Mouse (Mus musculus) brain, embryonic 14.5 days (tissue): ENCODE data around the gene Slc43a2.

Experiments used
- CTCF ChIP-seq: fragments of 200-500 bp; IDR thresholded peaks from 2 replicates; pipeline ENCODE4 v1.5.1; 2012; ENCODE audit warnings: inconsistent platforms, mild to moderate bottlenecking, moderate library complexity, borderline replicate concordance; ENCODE audit not compliant: insufficient read depth, insufficient read length; ENCODE audit errors: extremely low read depth
- POLR2A ChIP-seq: fragments of 200-500 bp; IDR thresholded peaks from 2 replicates; pipeline ENCODE4 v1.6.1; 2012; ENCODE audit warnings: mild to moderate bottlenecking, inconsistent platforms, borderline replicate concordance; ENCODE audit not compliant: poor library complexity, insufficient read depth, insufficient read length, severe bottlenecking; ENCODE audit errors: extremely low read depth

GRCm38 (mm10) chr11:75592612-75593011, 61.1 kb downstream of the Slc43a2 start:
- no peak for TF ChIP-seq CTCF
- TF ChIP-seq POLR2A = no peak
